Mouse (Mus musculus) fat pad, adult 2 months (tissue): ENCODE results near the gene Rd3.

Source experiments
- DNase-seq: peaks from one replicate; pipeline ENCODE4 v3.0.0-alpha.2; 2011; ENCODE audit warnings: low read depth, low spot score; ENCODE audit errors: extremely low read depth

The Rd3 gene

DNA sequence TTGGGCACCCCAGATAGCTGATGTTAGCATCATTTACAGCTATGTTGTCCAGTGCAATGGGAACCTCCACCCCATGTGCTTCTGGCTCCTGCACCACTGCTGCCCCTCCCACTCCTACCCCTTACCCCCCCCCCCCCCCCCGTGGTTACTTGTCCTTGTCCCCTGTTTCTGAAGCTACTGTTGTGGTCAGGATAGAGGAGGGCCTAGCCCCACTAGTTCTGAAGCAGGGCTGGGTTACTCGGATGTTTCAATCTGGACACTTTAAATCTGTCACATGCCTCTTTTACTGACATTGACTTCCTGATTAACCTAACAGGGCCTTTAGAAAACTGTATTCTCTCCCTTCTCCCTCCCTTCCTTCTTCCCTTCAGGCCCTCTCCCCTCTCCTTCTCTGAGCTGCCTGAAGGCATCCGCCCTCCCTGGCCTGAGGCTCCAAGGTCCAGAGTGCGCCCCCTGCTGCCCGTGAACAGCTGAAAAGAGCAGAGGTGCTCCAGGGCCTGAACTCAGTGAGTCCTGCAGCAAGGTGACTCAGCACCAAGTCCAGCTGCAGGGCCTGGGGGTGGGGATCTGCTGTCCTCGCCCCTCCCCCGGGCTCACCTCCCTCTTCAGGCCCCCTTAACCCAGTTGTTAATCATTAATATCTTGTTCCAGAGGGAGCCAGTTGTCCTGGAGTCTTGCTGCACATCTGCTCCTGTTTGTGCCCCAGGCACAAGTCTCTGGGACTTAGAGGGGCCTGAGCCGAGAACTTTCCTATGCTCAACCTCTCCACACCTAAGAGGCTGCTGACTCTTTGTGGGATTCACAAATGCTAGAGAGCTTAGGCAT, 13.0 kb upstream of the Rd3 start:
- DNase-seq, result no peak

DNA sequence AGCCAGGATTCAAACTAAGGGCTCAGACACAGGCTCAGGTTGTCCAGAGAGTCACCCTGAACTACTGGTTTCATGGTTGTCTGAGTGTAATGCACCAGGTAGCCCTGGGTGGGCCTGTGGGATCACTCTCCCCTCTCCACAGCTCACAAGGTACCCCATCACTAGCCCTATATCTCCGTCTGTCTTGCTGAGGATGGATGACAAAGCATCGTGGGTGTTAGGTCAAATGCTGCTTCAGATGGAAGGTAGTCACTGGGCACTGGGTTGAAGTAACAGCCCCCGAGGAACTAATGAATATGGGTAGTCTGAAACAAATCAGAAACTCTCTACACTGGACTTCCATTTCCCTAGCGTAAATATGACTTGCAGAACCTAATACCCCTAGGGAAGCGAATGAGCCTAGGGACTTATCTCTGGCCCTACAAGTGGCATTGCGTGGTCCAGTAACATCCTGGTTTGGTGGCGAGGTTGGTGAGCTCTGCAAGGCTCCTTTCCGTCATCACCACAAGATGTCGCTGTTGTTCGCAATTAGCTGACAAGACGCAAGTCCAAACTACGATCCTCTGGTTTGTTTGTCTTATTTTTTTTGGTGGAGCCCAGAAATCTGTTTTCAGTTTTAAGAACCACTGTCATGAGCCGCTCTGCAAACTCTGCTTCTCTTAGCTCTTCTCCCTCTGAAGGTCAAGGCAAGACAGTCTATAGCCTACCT, 12.2 kb upstream of the Rd3 start:
- DNase-seq, result no peak

DNA sequence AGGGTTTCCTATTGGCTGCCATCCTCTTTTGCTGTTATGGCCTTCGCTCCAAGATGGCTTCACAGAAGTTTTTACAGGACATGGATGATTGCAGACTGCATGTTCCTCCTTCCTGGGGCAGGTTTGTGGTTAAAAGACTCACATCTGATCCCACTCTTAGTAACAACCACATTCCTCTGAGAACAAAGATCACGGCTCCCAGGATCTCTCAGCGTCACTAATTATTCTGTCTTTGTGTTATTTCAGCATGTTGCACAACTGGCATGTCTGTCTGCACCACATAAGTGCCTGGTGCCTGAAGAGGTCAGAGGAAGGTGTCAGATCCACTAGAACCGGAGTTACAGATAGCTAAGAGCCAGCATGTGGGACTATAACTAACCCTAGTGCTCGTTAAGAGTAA, 7.2 kb upstream of the Rd3 start:
- no peak for DNase-seq

DNA sequence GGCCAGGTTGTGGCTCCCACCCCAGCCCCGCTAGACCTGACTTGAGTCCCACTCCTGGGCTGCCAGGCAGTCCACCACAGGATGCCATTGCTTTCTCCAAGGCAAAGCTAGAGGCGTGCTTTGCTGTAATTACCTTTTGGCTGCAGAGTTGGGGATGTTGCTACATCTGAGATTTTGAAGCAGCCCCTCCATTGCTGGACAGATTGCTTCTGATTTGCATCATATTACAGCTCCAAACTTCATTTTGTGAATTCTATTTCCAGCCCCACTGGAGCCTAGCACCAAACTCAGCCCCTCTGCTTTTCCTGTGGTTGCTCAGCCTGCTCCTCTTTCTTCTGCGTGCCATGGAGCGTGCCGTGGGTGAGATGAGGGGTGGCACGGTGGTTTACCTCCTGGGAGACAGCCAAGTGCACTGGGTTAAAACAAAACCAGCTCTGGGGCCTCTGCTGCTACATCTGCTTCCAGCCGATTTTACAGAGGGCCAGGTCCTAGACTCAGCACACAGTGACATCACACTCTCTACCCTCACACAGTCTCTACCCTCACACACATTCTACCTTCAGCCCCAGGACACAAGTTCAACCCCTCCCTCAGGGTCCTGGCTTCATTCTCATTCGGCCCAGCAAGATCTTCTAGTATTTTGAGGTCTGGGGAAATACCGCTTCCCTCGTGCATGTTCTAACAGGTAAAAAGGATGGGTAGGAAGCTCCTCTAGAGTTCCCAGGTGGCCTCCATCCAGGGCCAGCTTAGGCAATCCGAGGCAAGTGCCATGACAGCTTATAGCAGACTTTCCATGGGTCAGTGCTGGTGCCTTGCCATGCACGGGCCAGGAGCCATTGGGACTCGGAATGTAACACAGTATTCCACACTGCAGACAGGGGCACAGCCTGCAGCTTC, 2.4 kb upstream of the Rd3 start:
- peak; percentile 75 for DNase-seq

DNA sequence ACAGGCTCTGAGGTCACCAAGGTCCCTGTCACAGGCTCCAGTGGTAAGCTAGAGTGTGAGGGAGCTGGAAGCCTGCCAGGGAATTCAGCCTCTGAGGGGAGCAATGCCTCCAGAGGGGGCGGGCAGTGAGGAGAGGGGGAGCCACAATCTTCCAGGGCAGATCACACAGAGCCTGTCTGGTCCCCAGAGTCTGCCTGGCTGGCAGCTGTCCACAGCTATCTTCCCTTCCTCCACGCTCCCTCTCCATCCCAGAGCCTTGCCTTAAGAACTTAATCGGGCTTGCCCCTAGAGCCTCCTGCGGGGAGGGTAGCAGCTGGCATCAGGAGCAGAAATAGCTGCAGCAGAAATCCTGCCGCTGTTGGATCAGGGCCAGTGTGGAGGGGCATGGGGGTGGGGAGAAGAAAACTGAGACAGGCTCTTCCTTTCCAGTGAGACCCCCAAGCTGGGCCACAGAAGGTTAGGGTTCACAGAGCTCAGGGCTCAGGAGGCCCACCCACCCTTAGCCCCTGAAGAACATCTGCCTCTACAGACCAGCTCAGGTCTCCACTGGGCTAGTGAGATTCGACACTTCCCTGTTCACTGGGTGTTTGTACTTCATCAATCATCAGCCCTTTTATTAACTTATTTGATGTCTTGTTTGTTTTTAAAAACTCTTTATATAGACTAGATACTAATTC, 4.4 kb downstream of the Rd3 start:
- no peak for DNase-seq

DNA sequence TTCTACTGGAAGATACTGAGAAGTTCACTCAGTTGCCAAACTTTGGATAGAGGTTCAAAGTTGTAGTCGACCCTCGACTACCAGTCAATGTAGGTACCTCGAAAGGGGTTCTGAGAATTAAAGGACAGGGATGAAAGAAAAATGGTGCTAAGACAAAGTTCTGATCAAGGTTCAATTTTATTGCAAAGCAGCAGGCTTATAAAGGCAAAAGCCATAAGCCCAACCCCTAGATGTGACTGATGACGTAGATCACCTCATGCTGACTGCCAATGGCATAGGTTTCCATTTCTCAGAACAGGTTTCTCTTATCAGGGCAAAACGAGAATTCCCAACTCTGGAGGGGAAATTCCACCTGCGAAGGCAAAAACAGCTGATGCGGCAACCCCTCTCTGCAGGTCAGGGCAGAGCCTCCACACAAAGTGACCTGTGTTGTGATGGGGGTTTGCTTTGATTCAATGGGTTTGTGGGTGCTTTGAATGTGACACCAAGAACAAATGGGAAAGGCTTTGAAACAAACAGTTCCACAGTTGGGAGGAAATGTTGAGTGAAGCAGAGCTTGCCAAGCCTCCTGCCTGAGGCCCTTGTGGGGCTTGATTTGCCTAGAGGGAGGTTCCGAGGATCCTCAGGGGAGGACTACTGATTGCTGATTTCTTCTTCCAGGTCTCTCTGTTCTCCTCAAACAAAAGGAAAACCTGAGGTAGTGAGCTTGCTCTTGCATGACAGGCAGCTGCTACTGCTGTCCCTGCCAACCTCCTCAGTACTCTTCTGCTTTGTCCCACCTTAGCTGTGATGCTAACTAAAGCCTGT, 9.7 kb downstream of the Rd3 start:
- no peak for DNase-seq

DNA sequence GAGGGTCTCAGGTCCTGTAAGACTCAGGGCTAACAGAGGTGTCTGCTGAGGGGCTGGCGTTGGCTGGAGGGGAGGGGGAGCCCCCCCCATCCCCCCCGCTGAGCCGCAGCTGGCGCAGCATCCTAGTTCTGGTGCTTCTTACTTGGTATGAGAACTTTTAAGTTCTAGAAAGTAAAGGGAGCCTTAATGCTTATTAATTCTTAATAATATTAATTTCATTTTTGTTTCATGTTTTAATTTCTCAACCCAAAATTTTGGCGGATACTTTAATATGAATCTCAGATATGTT, 10.3 kb downstream of the Rd3 start:
- no peak for DNase-seq

DNA sequence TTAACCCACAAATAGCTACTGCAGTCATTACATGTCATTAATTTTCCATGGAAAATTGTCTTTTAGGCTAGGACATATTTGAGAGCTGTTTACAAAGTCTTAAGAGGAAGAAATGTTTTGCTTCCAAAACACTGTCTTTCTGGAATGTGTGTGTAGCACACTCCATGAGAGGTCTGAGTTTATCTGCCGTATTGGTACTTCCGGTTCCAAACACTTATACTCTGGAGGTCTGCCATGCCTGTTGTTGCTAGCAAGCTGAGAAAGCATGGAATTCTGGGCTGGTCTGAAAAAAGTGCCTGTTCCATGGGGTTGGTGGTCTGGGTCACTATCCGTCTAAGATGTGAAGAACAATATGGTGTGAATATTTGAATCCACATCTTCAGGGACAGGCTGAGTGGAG, 11.5 kb downstream of the Rd3 start:
- no peak for DNase-seq

DNA sequence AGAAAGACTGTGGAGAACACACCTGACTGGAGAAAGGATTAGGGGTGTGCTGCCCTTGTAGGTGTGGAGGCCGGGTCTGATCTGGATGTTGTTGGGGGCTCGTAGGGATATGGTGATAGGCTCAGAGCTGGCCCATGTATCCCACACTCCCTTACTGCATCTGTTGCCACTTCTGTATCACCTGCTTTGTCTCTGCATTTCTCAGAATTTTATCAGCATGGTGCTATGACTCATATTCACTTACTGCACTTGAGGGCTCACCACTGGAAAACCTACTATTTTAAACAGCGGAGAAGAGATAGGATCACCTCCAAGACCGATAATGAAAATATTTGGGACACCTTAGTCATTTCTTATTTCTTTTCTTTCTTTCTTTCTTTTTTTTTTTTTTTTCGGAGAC, 11.9 kb downstream of the Rd3 start:
- no peak for DNase-seq

DNA sequence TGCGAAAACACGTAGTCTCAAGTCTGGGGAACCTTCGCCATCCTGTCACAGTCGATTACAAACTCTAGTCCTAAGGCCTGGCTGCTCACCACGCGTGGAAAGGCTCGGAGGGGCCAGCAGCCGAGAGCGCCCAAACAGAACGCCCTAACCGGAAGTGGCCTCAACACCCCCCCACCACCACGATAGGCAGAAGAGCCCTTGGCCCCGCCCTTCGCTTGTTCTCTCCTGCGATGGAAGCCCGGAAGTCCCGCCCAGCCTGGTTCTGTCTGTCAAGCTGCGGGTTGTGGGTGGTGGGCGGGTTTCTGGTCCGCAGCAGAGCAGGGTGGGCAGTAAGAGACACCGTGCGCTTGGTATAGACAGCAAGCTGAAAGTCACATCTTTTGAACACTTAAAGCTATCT, 12.8 kb downstream of the Rd3 start:
- peak; percentile 43 for DNase-seq

DNA sequence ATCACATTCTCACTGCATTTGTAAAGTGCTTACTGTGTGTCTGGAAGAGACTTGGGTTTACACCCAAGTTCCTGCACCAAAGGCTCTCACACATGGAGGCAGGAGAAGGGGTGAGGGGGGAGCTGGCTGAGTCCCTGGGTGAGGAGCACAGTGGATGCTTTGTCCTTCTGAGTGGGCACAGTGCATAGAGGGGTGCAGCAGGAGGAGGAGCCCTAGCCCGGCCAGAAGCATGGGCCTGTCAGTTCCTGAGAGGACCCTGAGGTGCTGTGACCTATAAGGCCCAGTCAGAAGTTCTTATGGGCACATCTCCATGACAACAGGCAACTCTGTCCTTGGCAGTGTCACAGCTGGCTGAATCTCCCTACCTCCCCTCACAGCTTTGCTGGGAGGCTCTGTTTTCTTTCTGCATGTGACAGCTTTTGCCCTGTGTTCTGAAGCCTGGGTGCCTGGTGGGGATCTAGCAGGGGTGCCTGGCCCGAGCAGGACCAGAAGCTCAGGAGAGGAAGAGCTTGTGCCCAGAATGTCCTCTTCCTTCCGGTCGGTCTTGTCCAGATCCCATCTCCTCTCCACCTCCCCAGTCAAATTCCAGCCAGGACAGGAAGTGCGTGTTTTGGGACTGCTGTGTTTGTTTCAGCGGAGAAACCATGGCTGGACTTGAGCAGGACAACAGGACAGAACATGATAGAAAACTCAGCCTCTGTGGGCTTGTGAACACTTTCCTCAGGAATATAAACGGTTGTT, 15.0 kb downstream of the Rd3 start:
- no peak for DNase-seq

DNA sequence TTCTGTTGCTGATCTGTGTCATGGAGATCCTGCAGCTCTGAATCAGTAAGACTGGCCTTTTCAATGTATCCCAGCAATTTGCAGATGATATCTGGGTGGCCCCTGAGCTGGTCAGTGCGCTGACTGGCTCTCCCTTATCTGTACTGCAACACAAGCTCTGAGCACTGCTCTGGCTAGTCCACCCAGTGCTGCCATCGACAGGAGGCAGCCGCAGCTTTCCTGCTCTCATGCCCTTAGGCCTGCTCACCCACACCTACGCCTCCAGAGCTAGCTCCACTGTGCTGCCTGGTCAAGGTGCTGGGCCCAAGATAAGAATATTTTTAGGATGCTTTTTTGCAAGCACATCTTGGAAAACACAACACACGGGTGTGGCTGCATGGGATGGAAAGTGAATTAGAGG, 17.3 kb downstream of the Rd3 start:
- no peak for DNase-seq

DNA sequence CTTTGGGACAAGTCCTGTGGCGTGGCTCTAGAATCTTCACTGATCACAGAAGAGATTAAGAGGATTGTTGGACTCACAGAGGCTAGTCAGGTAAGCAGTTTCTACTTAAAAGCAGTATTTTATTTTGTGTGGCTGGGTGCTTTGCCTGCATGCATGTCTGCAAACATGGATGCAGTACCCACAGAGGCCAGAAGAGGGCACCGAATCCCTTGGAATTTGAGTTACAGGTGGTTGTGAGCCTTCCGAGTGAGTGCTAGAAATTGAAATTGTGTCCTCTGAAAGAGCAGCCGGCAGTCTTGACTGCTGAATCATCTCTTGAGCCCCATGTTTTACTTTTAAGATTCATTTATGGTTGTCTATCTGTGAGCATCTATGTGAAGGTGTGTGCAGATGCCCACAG, 18.3 kb downstream of the Rd3 start:
- no peak for DNase-seq

DNA sequence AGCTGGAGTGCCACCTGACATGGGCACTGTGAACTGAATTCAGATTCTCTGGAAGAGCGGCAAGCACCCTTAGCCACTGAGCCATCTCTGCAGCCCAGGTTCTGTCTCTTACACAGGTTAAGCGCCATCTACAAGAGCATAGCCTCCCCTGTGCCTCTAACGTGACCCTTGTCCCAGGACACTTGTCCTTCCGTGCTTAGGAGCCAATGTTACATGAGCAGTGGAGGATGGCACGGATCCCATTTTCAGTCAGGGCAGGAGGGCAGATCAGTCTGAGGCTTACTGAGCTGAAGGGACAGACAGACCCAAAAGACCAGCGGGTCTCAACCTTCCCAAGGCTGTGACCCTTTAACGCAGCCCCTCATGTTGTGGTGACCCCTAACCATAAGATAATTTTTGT, 18.7 kb downstream of the Rd3 start:
- no peak for DNase-seq

DNA sequence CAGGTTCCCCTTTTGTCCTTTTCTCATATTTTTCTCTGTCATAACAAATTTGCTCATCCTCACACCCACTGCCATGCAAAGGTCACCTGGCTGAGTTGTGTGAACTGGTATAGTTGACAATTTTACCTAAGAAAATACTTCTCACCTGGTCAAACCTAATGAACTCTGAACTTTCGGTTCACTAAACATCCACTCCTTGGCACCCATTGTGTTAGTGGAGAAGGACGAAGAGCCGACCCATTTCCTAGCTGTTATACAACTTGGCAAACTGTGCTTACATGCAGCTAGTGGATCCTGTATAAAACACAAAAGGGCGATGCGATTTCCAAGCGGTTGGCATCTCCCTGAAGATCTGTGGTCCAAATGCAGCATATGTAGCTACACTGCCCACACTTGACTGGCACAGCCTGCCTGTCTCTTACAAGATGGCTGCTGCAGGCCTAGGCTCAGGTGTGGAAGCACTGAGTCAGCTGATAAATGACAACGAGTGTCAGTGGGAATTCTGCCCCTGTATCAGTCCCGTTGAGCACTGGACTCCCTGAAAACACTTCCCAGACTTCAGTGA, 19.5 kb downstream of the Rd3 start:
- DNase-seq, result no peak

DNA sequence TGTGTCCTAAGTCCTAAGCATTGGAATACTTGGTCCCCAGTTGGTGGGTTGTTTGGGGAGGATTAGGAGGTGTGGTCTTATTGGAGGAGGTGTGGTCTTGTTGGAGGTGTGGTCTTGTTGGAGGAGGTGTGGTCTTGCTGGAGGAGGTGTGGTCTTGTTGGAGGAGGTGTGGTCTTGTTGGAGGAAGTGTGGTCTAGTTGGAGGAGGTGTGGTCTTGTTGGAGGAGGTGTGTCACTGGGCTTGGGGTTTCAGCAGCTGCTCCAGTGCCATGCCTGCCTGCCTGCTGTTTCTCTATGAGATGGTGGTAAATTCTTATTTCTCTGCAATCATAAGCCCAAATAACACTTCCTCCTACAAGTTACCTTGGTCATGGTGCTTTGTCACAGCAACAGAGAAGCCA, 21.9 kb downstream of the Rd3 start:
- no peak for DNase-seq
